Mouse (Mus musculus) liver, adult 2 months (tissue): ENCODE results near the gene Dstyk.

Experiments used
- CTCF ChIP-seq: fragments of 200-500 bp; IDR thresholded peaks from 2 replicates; pipeline ENCODE4 v1.5.1; 2011; ENCODE audit warnings: low read depth, low read length, control low read depth
- POLR2A ChIP-seq: fragments of 200-500 bp; IDR thresholded peaks from 2 replicates; pipeline ENCODE4 v1.6.1; 2011; ENCODE audit warnings: low read length, control low read depth; ENCODE audit not compliant: insufficient read depth; ENCODE audit errors: extremely low read depth

DNA sequence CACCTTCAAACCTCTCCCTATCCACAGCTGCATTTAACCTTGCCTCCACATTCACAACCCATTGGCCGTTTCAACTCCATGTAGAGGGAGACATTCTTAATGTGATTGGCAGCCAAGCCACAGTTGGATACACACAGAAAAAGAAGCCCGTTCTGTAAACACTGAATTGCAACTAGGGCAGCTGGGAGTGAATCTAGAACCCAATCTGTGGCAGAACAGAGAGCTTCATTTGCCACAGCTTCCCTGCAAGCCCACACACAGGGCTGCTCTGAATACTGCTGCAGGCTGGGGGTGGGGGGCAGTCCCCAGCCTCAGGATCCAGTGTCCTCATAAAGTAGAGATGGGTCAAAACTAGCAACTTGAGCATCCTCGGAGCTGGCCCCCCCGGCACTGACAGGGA lies 31.1 kb upstream of the Dstyk start:
- no peak for TF ChIP-seq POLR2A
- no peak for TF ChIP-seq CTCF
